Mouse (Mus musculus): Measurements from ENCODE around the gene Aurkb.

Gene Aurkb

GRCm38 (mm10) chr11:69096987-69097900 is 51.8 kb downstream of the Aurkb start:
- peak; percentile 99 for DNase-seq (ENCODE audit: low spot score in 2 of 2)

GRCm38 (mm10) chr11:69098039-69098761 is 52.8 kb downstream of the Aurkb start:
- no peak for DNase-seq (ENCODE audit: low spot score in 2 of 2)

GRCm38 (mm10) chr11:69098762-69099091 is 53.3 kb downstream of the Aurkb start:
- DNase-seq (ENCODE audit: low spot score in 2 of 2) = peak; percentile 96 to 98

- peak; percentile 71 to 87 for DNase-seq (ENCODE audit: low spot score in 2 of 2)
These were observed 53.9 kb downstream of the Aurkb start for GRCm38 (mm10) chr11:69099177-69099914.

GRCm38 (mm10) chr11:69099915-69100345 is 54.5 kb downstream of the Aurkb start:
- peak; percentile 86 to 92 for DNase-seq (ENCODE audit: low spot score in 2 of 2)

GRCm38 (mm10) chr11:69100639-69101360 is 55.4 kb downstream of the Aurkb start:
- no peak for DNase-seq (ENCODE audit: low spot score in 2 of 2)
